ENCODE assay signal across 7 mouse cellular contexts in the genomic region with DNA sequence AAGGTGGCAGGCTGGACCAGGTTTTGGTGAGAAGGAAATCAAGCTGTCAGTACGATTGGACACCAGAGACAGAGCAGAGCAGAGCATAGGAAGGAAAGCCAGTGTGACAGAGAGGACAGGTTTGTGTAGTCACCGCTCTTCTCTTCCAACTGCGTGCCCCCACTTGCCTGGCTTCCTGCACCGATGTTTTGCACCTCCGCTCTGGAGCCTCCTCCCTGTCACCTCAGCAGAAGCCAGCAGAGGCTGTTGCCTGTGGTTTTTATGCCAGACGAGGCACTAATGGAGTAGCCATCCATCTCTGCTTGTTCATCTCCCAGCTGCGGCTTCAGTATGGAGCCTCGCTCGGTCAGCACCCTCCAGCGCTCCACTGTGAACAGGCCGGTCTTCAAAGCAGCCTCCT. TPM values are rescaled to one million over a fixed set of nuclear protein-coding genes. Genes with fewer than 3 reads are reported as not detected.
A peak's percentile ranks its signal among the peaks of the same experiment; 100 is the strongest.
DNase-seq lines count a peak whose midpoint lies in the region; ATAC-seq lines count a peak whose summit lies in the region.

No protein-coding gene starts in this region.

- ATAC-seq in kidney, embryonic 16.5 days (ENCODE audit: low FRiP score, low TSS enrichment) = no peak
- ATAC-seq in embryonic facial prominence, embryonic 12.5 days (ENCODE audit: insufficient number of reproducible peaks, insufficient read depth, low FRiP score, low TSS enrichment) = no peak
- ATAC-seq in hindbrain, embryonic 14.5 days (ENCODE audit: low FRiP score) = no peak
- ATAC-seq in neural tube, embryonic 13.5 days (ENCODE audit: low read depth) = peak; percentile 19; the same call in 1 of the 2 replicates

- H3K27me3 ChIP-seq in kidney, embryonic 16.5 days (ENCODE audit: insufficient read depth, low read length) = no peaks in the 10 kb centered on the region
- H3K27me3 ChIP-seq in embryonic facial prominence, embryonic 12.5 days = 0 out of 2 replicates have a peak, but pooled peaks cover 5% of the 10 kb centered on the region
- no peaks in the 10 kb centered on the region for H3K27me3 ChIP-seq in hindbrain, embryonic 14.5 days (ENCODE audit: control insufficient read depth, insufficient read depth, low read length)
- no peaks in the 10 kb centered on the region for H3K27me3 ChIP-seq in neural tube, embryonic 13.5 days

- H3K4me1 ChIP-seq in kidney, embryonic 16.5 days (ENCODE audit: insufficient read depth, low read length) = peaks cover 30% of the 10 kb centered on the region
- H3K4me1 ChIP-seq in embryonic facial prominence, embryonic 12.5 days = peaks cover 39% of the 10 kb centered on the region
- H3K4me1 ChIP-seq in hindbrain, embryonic 14.5 days (replicated peaks; ENCODE audit: control insufficient read depth, insufficient read depth, low read length) = peaks cover 21% of the 10 kb centered on the region
- peaks cover 42% of the 10 kb centered on the region for H3K4me1 ChIP-seq in neural tube, embryonic 13.5 days (replicated peaks)

- H3K9ac ChIP-seq in kidney, embryonic 16.5 days (replicated peaks; ENCODE audit: low read length) = no peak overlapping the region; the same call in 1 of the 2 replicates
- H3K9ac ChIP-seq in embryonic facial prominence, embryonic 12.5 days = no peak overlapping the region
- H3K9ac ChIP-seq in hindbrain, embryonic 14.5 days = no peak overlapping the region
- H3K9ac ChIP-seq in neural tube, embryonic 13.5 days = peak overlapping the region; percentile 69; the same call in 1 of the 2 replicates

- H3K36me3 ChIP-seq in kidney, embryonic 16.5 days (ENCODE audit: insufficient read depth, low read length) = peaks cover 10% of the 10 kb centered on the region
- H3K36me3 ChIP-seq in embryonic facial prominence, embryonic 12.5 days = peaks cover 17% of the 10 kb centered on the region
- H3K36me3 ChIP-seq in hindbrain, embryonic 14.5 days (replicated peaks; ENCODE audit: control insufficient read depth, insufficient read depth) = no peaks in the 10 kb centered on the region; the same call in 1 of the 2 replicates
- peaks cover 8% of the 10 kb centered on the region; the same call in 1 of the 2 replicates for H3K36me3 ChIP-seq in neural tube, embryonic 13.5 days

- no peak overlapping the region for H3K27ac ChIP-seq in kidney, embryonic 16.5 days (ENCODE audit: low read length)
- H3K27ac ChIP-seq in embryonic facial prominence, embryonic 12.5 days = no peak overlapping the region
- no peak overlapping the region for H3K27ac ChIP-seq in hindbrain, embryonic 14.5 days
- H3K27ac ChIP-seq in neural tube, embryonic 13.5 days (replicated peaks) = peak overlapping the region; percentile 55

- no peak for DNase-seq in kidney, adult 18-20 months
- no peak for DNase-seq in hindbrain, embryonic 14.5 days (ENCODE audit: low spot score)
- DNase-seq in adrenal gland, postnatal 36 days = no peak
- no peak for DNase-seq in spleen, adult 12 weeks (ENCODE audit: low spot score)

- 0 out of 2 replicates have a peak overlapping the region, but pooled peaks have one; percentile 66 for H3K4me2 ChIP-seq in kidney, embryonic 16.5 days (replicated peaks; ENCODE audit: low read depth, low read length)
- H3K4me2 ChIP-seq in embryonic facial prominence, embryonic 12.5 days (replicated peaks) = peak overlapping the region; percentile 74
- peak overlapping the region; percentile 60; the same call in 1 of the 2 replicates for H3K4me2 ChIP-seq in hindbrain, embryonic 14.5 days (replicated peaks)
- peak overlapping the region; percentile 70 for H3K4me2 ChIP-seq in neural tube, embryonic 13.5 days

- H3K4me3 ChIP-seq in kidney, embryonic 16.5 days (ENCODE audit: low read length) = no peak overlapping the region
- H3K4me3 ChIP-seq in embryonic facial prominence, embryonic 12.5 days = no peak overlapping the region
- peak overlapping the region; percentile 33; the same call in 1 of the 2 replicates for H3K4me3 ChIP-seq in hindbrain, embryonic 14.5 days (replicated peaks; ENCODE audit: low read length)
- H3K4me3 ChIP-seq in neural tube, embryonic 13.5 days = no peak overlapping the region

- 59% methylated on average over 11 of the region's 11 CpGs for WGBS in kidney, embryonic 16.5 days
- WGBS in embryonic facial prominence, embryonic 12.5 days = 57% methylated on average over 11 of the region's 11 CpGs
- WGBS in hindbrain, embryonic 14.5 days = 40% methylated on average over 11 of the region's 11 CpGs
- 47% methylated on average over 11 of the region's 11 CpGs for WGBS in neural tube, embryonic 13.5 days

- H3K9me3 ChIP-seq in kidney, embryonic 16.5 days (ENCODE audit: low read length) = no peaks in the 10 kb centered on the region
- no peaks in the 10 kb centered on the region for H3K9me3 ChIP-seq in embryonic facial prominence, embryonic 12.5 days
- H3K9me3 ChIP-seq in hindbrain, embryonic 14.5 days (ENCODE audit: control insufficient read depth, low read length) = no peaks in the 10 kb centered on the region
- H3K9me3 ChIP-seq in neural tube, embryonic 13.5 days = no peaks in the 10 kb centered on the region

RNA-seq across cellular contexts. Expression of a gene that starts 7.6 kb away (rescaled TPM):
- polyA plus RNA-seq in kidney, embryonic 16.5 days (2015; fragmentation: Nextera tagmentation; extraction: Ambion mirVana) = 43.0 and 43.9 TPM in 2 replicates
- 51.3 and 54.6 TPM in 2 replicates for polyA plus RNA-seq in embryonic facial prominence, embryonic 12.5 days (2016; fragmentation: Nextera tagmentation; extraction: Ambion mirVana)
- polyA plus RNA-seq in hindbrain, embryonic 14.5 days (2014; fragmentation: Nextera tagmentation; extraction: Ambion mirVana) = 8.9 and 9.8 TPM in 2 replicates
- polyA plus RNA-seq in neural tube, embryonic 13.5 days (2015; fragmentation: Nextera tagmentation; extraction: Ambion mirVana) = 18.9 and 20.7 TPM in 2 replicates
- 10 to 100 TPM in 1 of 2 experiments, 1 to 10 TPM in 1; 5.1 to 14.0 TPM for total RNA-seq in adrenal gland, postnatal 36 days (2021)

RNA-seq across cellular contexts. Expression of a gene that starts 13.3 kb away (rescaled TPM):
- 7.7 and 8.0 TPM in 2 replicates for polyA plus RNA-seq in kidney, embryonic 16.5 days (2015; fragmentation: Nextera tagmentation; extraction: Ambion mirVana)
- 10.0 and 11.3 TPM in 2 replicates for polyA plus RNA-seq in embryonic facial prominence, embryonic 12.5 days (2016; fragmentation: Nextera tagmentation; extraction: Ambion mirVana)
- 17.8 and 18.0 TPM in 2 replicates for polyA plus RNA-seq in hindbrain, embryonic 14.5 days (2014; fragmentation: Nextera tagmentation; extraction: Ambion mirVana)
- 14.9 and 16.0 TPM in 2 replicates for polyA plus RNA-seq in neural tube, embryonic 13.5 days (2015; fragmentation: Nextera tagmentation; extraction: Ambion mirVana)
- total RNA-seq in adrenal gland, postnatal 36 days (2021) = 1 to 10 TPM; 1.8 to 3.1 TPM

RNA-seq across cellular contexts. Expression of a gene that starts 13.3 kb away (rescaled TPM):
- polyA plus RNA-seq in kidney, embryonic 16.5 days (2015; fragmentation: Nextera tagmentation; extraction: Ambion mirVana) = 2.6 and 2.8 TPM in 2 replicates
- 2.8 and 2.9 TPM in 2 replicates for polyA plus RNA-seq in embryonic facial prominence, embryonic 12.5 days (2016; fragmentation: Nextera tagmentation; extraction: Ambion mirVana)
- 7.1 and 7.5 TPM in 2 replicates for polyA plus RNA-seq in hindbrain, embryonic 14.5 days (2014; fragmentation: Nextera tagmentation; extraction: Ambion mirVana)
- polyA plus RNA-seq in neural tube, embryonic 13.5 days (2015; fragmentation: Nextera tagmentation; extraction: Ambion mirVana) = 2.1 and 3.3 TPM in 2 replicates
- under 1 TPM; 0.43 to 0.66 TPM for total RNA-seq in adrenal gland, postnatal 36 days (2021)

RNA-seq across cellular contexts. Expression of a gene that starts 17.7 kb away (rescaled TPM):
- polyA plus RNA-seq in kidney, embryonic 16.5 days (2015; fragmentation: Nextera tagmentation; extraction: Ambion mirVana) = 14.2 TPM in 2 replicates
- 17.9 and 21.4 TPM in 2 replicates for polyA plus RNA-seq in embryonic facial prominence, embryonic 12.5 days (2016; fragmentation: Nextera tagmentation; extraction: Ambion mirVana)
- polyA plus RNA-seq in hindbrain, embryonic 14.5 days (2014; fragmentation: Nextera tagmentation; extraction: Ambion mirVana) = 15.4 and 15.8 TPM in 2 replicates
- 11.4 and 13.0 TPM in 2 replicates for polyA plus RNA-seq in neural tube, embryonic 13.5 days (2015; fragmentation: Nextera tagmentation; extraction: Ambion mirVana)
- 10 to 100 TPM; 22.4 to 25.2 TPM for total RNA-seq in adrenal gland, postnatal 36 days (2021)

RNA-seq across cellular contexts. Expression of a gene that starts 21.5 kb away (rescaled TPM):
- 159 and 160 TPM in 2 replicates for polyA plus RNA-seq in kidney, embryonic 16.5 days (2015; fragmentation: Nextera tagmentation; extraction: Ambion mirVana)
- polyA plus RNA-seq in embryonic facial prominence, embryonic 12.5 days (2016; fragmentation: Nextera tagmentation; extraction: Ambion mirVana) = 193 and 204 TPM in 2 replicates
- 114 and 134 TPM in 2 replicates for polyA plus RNA-seq in hindbrain, embryonic 14.5 days (2014; fragmentation: Nextera tagmentation; extraction: Ambion mirVana)
- 202 and 228 TPM in 2 replicates for polyA plus RNA-seq in neural tube, embryonic 13.5 days (2015; fragmentation: Nextera tagmentation; extraction: Ambion mirVana)
- total RNA-seq in adrenal gland, postnatal 36 days (2021) = 10 to 100 TPM; 69.8 to 90.1 TPM
